Comparison of ENCODE assay signal across 20 mouse cellular contexts in the genomic region with DNA sequence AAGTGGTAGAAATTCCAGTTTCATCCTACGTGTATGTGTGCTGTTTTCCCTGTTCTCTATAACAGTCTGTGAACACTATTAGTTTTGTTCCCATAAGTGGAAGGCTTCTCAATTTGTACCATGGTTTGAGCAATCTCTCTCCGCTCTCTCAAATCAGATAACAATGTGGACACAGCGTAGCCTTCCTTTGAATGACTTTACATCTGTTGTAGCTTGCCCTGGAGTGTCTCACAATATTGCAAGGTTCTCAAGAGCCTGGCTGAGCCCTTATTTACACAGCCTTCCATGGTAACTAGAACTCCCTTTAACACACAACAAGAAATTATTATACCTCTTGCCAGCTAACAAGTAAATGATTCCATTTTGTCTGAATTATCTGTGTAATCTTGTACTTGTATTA.
DNase-seq lines count a peak whose midpoint lies in the region; ATAC-seq and TF ChIP-seq lines count a peak whose summit lies in the region.
"Had no signal": no experiment of that assay in that cellular context is flagged by ENCODE, and none has a peak within 500 bp of the region (broad histone marks: within the 10 kb centered on the region; RNA-seq: fewer than 3 reads in every experiment).

No protein-coding gene starts in this region.

- no peaks in the 10 kb centered on the region for H3K36me3 ChIP-seq in hindbrain, embryonic 10.5 days
- H3K36me3 ChIP-seq in hindbrain, embryonic 13.5 days = no peaks in the 10 kb centered on the region
- H3K36me3 ChIP-seq in stomach, embryonic 14.5 days (ENCODE audit: control insufficient read depth, insufficient read depth, low read length) = no peaks in the 10 kb centered on the region
- no peaks in the 10 kb centered on the region for H3K36me3 ChIP-seq in stomach, postnatal 0 days (ENCODE audit: control insufficient read depth, insufficient read depth, low read length)
- H3K36me3 ChIP-seq: embryonic facial prominence, embryonic 12.5 days; G1E; heart, embryonic 12.5 days had no signal

- peaks cover 36% of the 10 kb centered on the region for H3K4me1 ChIP-seq in hindbrain, embryonic 10.5 days (replicated peaks)
- peaks cover 34% of the 10 kb centered on the region for H3K4me1 ChIP-seq in hindbrain, embryonic 13.5 days (replicated peaks)
- no peaks in the 10 kb centered on the region for H3K4me1 ChIP-seq in stomach, embryonic 14.5 days (ENCODE audit: control insufficient read depth, insufficient read depth, low read length)
- no peaks in the 10 kb centered on the region for H3K4me1 ChIP-seq in stomach, postnatal 0 days (replicated peaks; ENCODE audit: control insufficient read depth, insufficient read depth)

- H3K27me3 ChIP-seq in hindbrain, embryonic 10.5 days (ENCODE audit: insufficient read depth, poor library complexity, severe bottlenecking) = no peaks in the 10 kb centered on the region
- no peaks in the 10 kb centered on the region for H3K27me3 ChIP-seq in hindbrain, embryonic 13.5 days
- no peaks in the 10 kb centered on the region for H3K27me3 ChIP-seq in stomach, embryonic 14.5 days (ENCODE audit: control insufficient read depth, insufficient read depth, low read length)
- H3K27me3 ChIP-seq in stomach, postnatal 0 days (ENCODE audit: control insufficient read depth, insufficient read depth, low read length) = no peaks in the 10 kb centered on the region
- H3K27me3 ChIP-seq: embryonic facial prominence, embryonic 12.5 days; heart, embryonic 12.5 days had no signal

- no peak for ATAC-seq in hindbrain, embryonic 13.5 days (ENCODE audit: low FRiP score)
- ATAC-seq in stomach, embryonic 14.5 days (ENCODE audit: insufficient number of reproducible peaks, insufficient read depth, low FRiP score, low read depth) = 0 out of 2 replicates have a peak, but pooled peaks have one; percentile 49
- ATAC-seq in stomach, postnatal 0 days (ENCODE audit: low FRiP score, low TSS enrichment) = no peak
- ATAC-seq in erythroid progenitor cell, adult 5-6 weeks (replicated peaks; ENCODE audit: low FRiP score, poor library complexity, severe bottlenecking) = no peak
- ATAC-seq: CD4-positive, CD25-positive, alpha-beta regulatory T cell, adult 4 months; forebrain, embryonic 14.5 days; hindbrain, postnatal 0 days had no signal

- no peak for TF ChIP-seq EP300 in stomach, postnatal 0 days (optimal IDR thresholded peaks at IDR 0.05)

- no peak overlapping the region for H3K4me3 ChIP-seq in hindbrain, embryonic 10.5 days
- no peak overlapping the region for H3K4me3 ChIP-seq in hindbrain, embryonic 13.5 days
- no peak overlapping the region for H3K4me3 ChIP-seq in stomach, embryonic 14.5 days (ENCODE audit: low read depth, low read length)
- H3K4me3 ChIP-seq in stomach, postnatal 0 days (ENCODE audit: low read depth, low read length) = no peak overlapping the region
- H3K4me3 ChIP-seq: embryonic facial prominence, embryonic 12.5 days; gastrocnemius, adult 2 months; heart, embryonic 12.5 days had no signal

- H3K27ac ChIP-seq in hindbrain, embryonic 10.5 days = peak overlapping the region; percentile 18; the same call in 1 of the 2 replicates
- H3K27ac ChIP-seq in hindbrain, embryonic 13.5 days = no peak overlapping the region
- no peak overlapping the region for H3K27ac ChIP-seq in stomach, embryonic 14.5 days (ENCODE audit: low read length)
- H3K27ac ChIP-seq in stomach, postnatal 0 days (replicated peaks) = no peak overlapping the region
- H3K27ac ChIP-seq: embryonic facial prominence, embryonic 12.5 days; gastrocnemius, adult 2 months; hindbrain, postnatal 0 days had no signal

- H3K9me3 ChIP-seq in hindbrain, embryonic 10.5 days = no peaks in the 10 kb centered on the region
- H3K9me3 ChIP-seq in hindbrain, embryonic 13.5 days = no peaks in the 10 kb centered on the region
- no peaks in the 10 kb centered on the region for H3K9me3 ChIP-seq in stomach, embryonic 14.5 days (ENCODE audit: control insufficient read depth, low read depth, low read length)
- no peaks in the 10 kb centered on the region for H3K9me3 ChIP-seq in stomach, postnatal 0 days (ENCODE audit: control insufficient read depth, low read length)
- H3K9me3 ChIP-seq: embryonic facial prominence, embryonic 12.5 days; heart, embryonic 12.5 days had no signal

- no peak overlapping the region for H3K4me2 ChIP-seq in hindbrain, embryonic 13.5 days
- H3K4me2 ChIP-seq in stomach, embryonic 14.5 days (replicated peaks; ENCODE audit: low read depth, low read length) = no peak overlapping the region
- H3K4me2 ChIP-seq in stomach, postnatal 0 days (replicated peaks; ENCODE audit: low read depth) = no peak overlapping the region
- H3K4me2 ChIP-seq: embryonic facial prominence, embryonic 12.5 days; heart, embryonic 12.5 days had no signal

- TF ChIP-seq CTCF in stomach, postnatal 0 days (IDR thresholded peaks at IDR 0.05; ENCODE audit: low read depth) = no peak

- no peak for DNase-seq in hindbrain, embryonic 10.5 days (ENCODE audit: low spot score)
- DNase-seq in stomach, postnatal 0 days (ENCODE audit: low spot score) = no peak
- peak; percentile 44 for DNase-seq in lung, postnatal 25 days (ENCODE audit: low spot score)
- no peak for DNase-seq in thymus, adult 18-20 months
- DNase-seq: adrenal gland, postnatal 10 days; B cell, adult 2 months; cerebellum, adult 11 months; cerebellum, adult 8-10 months; cerebellum, postnatal 14 days; gastrocnemius, postnatal 25 days had no signal

- H3K9ac ChIP-seq in hindbrain, embryonic 13.5 days = no peak overlapping the region
- no peak overlapping the region for H3K9ac ChIP-seq in stomach, embryonic 14.5 days (replicated peaks; ENCODE audit: low read depth, low read length)
- no peak overlapping the region for H3K9ac ChIP-seq in stomach, postnatal 0 days (ENCODE audit: low read length)
- H3K9ac ChIP-seq: embryonic facial prominence, embryonic 12.5 days; heart, embryonic 12.5 days had no signal

- 79% methylated on average over 3 of the region's 3 CpGs for WGBS in hindbrain, embryonic 10.5 days
- 60% methylated on average over 3 of the region's 3 CpGs for WGBS in hindbrain, embryonic 13.5 days
- WGBS in stomach, embryonic 14.5 days = 50% methylated on average over 3 of the region's 3 CpGs
- WGBS in stomach, postnatal 0 days = 42% methylated on average over 3 of the region's 3 CpGs
